Mouse (Mus musculus): Measurements from ENCODE around the gene Nlrc4. TPM values are rescaled to one million over a fixed set of nuclear protein-coding genes. Genes with fewer than 3 reads are reported as not detected.

Gene Nlrc4
- polyA plus RNA-seq, 1 experiment from 2014 or later: 0.12 TPM

- ChIA-PET POLR2A (no interaction called here), CTCF (no interaction called here)
- H3K27me3 ChIP-seq: no peaks in the 10 kb centered on the region
- TF ChIP-seq CTCF (IDR thresholded peaks at IDR 0.05): no peak
- no peak for DNase-seq (ENCODE audit: low read depth, low spot score)
- no peak for ATAC-seq
- in situ Hi-C loops (cut with MboI; ENCODE audit: low pct_unique_long_range_greater_than_20kb): no loop called here
Observed at GRCm38 (mm10) chr17:74424401-74425005, 34.4 kb downstream of the Nlrc4 start.

- in situ Hi-C loops (cut with MboI; ENCODE audit: low pct_unique_long_range_greater_than_20kb): no loop called here
- H3K27me3 ChIP-seq: no peaks in the 10 kb centered on the region
- no peak for TF ChIP-seq CTCF (IDR thresholded peaks at IDR 0.05)
- DNase-seq (ENCODE audit: low read depth, low spot score) (no peak), ATAC-seq (no peak)
- POLR2A ChIA-PET: no interaction called here
- CTCF ChIA-PET: interaction anchor here (0.9 kb wide), 1 partner anchor 11 kb away, joined by 3 read pairs; no protein-coding TSS in a partner anchor
Observed at GRCm38 (mm10) chr17:74420656-74421055, 38.3 kb downstream of the Nlrc4 start.

- no peak for TF ChIP-seq CTCF (IDR thresholded peaks at IDR 0.05)
- in situ Hi-C loops (cut with MboI; ENCODE audit: low pct_unique_long_range_greater_than_20kb): no loop called here
- ATAC-seq (no peak), DNase-seq (ENCODE audit: low read depth, low spot score) (no peak)
- no peaks in the 10 kb centered on the region for H3K27me3 ChIP-seq
- ChIA-PET POLR2A (no interaction called here), CTCF (no interaction called here)
Observed at GRCm38 (mm10) chr17:74418171-74418570, 40.8 kb downstream of the Nlrc4 start.

GRCm38 (mm10) chr17:74416841-74417360 lies 42.0 kb downstream of the Nlrc4 start:
- DNase-seq (ENCODE audit: low read depth, low spot score) (no peak), ATAC-seq (no peak)
- in situ Hi-C loops (cut with MboI; ENCODE audit: low pct_unique_long_range_greater_than_20kb): no loop called here
- ChIA-PET POLR2A (interaction anchor here (0.6 kb wide), 1 partner anchor 37 kb away, joined by 3 read pairs; no protein-coding TSS in a partner anchor), CTCF (no interaction called here)
- H3K27me3 ChIP-seq: no peaks in the 10 kb centered on the region
- no peak for TF ChIP-seq CTCF (IDR thresholded peaks at IDR 0.05)

- POLR2A ChIA-PET: interaction anchor here (0.7 kb wide), 1 partner anchor 806 kb away, joined by 4 read pairs; no protein-coding TSS in a partner anchor
- CTCF ChIA-PET: no interaction called here
- in situ Hi-C loops (cut with MboI; ENCODE audit: low pct_unique_long_range_greater_than_20kb): no loop called here
- no peak for TF ChIP-seq CTCF (IDR thresholded peaks at IDR 0.05)
- ATAC-seq (no peak), DNase-seq (ENCODE audit: low read depth, low spot score) (no peak)
- H3K27me3 ChIP-seq: no peaks in the 10 kb centered on the region
Observed at GRCm38 (mm10) chr17:74414671-74415070, 44.3 kb downstream of the Nlrc4 start.

GRCm38 (mm10) chr17:74413324-74413723 lies 45.6 kb downstream of the Nlrc4 start:
- DNase-seq (ENCODE audit: low read depth, low spot score) (no peak), ATAC-seq (no peak)
- in situ Hi-C loops (cut with MboI; ENCODE audit: low pct_unique_long_range_greater_than_20kb): no loop called here
- ChIA-PET CTCF (no interaction called here), POLR2A (no interaction called here)
- no peaks in the 10 kb centered on the region for H3K27me3 ChIP-seq
- TF ChIP-seq CTCF (IDR thresholded peaks at IDR 0.05): no peak

- no peak for TF ChIP-seq CTCF (IDR thresholded peaks at IDR 0.05)
- no peak for DNase-seq (ENCODE audit: low read depth, low spot score)
Observed at GRCm38 (mm10) chr17:74409722-74410121, 49.2 kb downstream of the Nlrc4 start.

GRCm38 (mm10) chr17:74406487-74406886 lies 52.5 kb downstream of the Nlrc4 start:
- no peaks in the 10 kb centered on the region for H3K27me3 ChIP-seq
- in situ Hi-C loops (cut with MboI; ENCODE audit: low pct_unique_long_range_greater_than_20kb): no loop called here
- no peak for TF ChIP-seq CTCF (IDR thresholded peaks at IDR 0.05)
- ChIA-PET POLR2A (no interaction called here), CTCF (interaction anchor here (1.2 kb wide), 1 partner anchor 10 kb away, joined by 3 read pairs; no protein-coding TSS in a partner anchor)
- DNase-seq (ENCODE audit: low read depth, low spot score) (no peak), ATAC-seq (no peak)

More at GRCm38 (mm10) chr17:74409722-74410121, 49.2 kb downstream of the Nlrc4 start:
- ATAC-seq: no peak
- in situ Hi-C loops (cut with MboI; ENCODE audit: low pct_unique_long_range_greater_than_20kb): no loop called here
- H3K27me3 ChIP-seq: no peaks in the 10 kb centered on the region
- ChIA-PET CTCF (interaction anchor here (0.9 kb wide), 1 partner anchor 11 kb away, joined by 3 read pairs; no protein-coding TSS in a partner anchor), POLR2A (interaction anchor here (0.6 kb wide), 1 partner anchor 17 kb away, joined by 4 read pairs; no protein-coding TSS in a partner anchor)

- TF ChIP-seq CTCF (IDR thresholded peaks at IDR 0.05): no peak
- peak; percentile 19 for DNase-seq (ENCODE audit: low read depth, low spot score)
- POLR2A ChIA-PET: interaction anchor here (0.8 kb wide), 1 partner anchor 12 kb away, joined by 3 read pairs; no protein-coding TSS in a partner anchor
- in situ Hi-C loops (cut with MboI; ENCODE audit: low pct_unique_long_range_greater_than_20kb): no loop called here
- peak; percentile 71 for ATAC-seq
- CTCF ChIA-PET: interaction anchor here (1.3 kb wide), 1 partner anchor 80 kb away, joined by 3 read pairs; no protein-coding TSS in a partner anchor
- H3K27me3 ChIP-seq: no peaks in the 10 kb centered on the region
Observed at GRCm38 (mm10) chr17:74402486-74403222, 56.3 kb downstream of the Nlrc4 start.

- in situ Hi-C loops (cut with MboI; ENCODE audit: low pct_unique_long_range_greater_than_20kb): no loop called here
- no peak for DNase-seq (ENCODE audit: low read depth, low spot score)
- ChIA-PET POLR2A (interaction anchor here (0.5 kb wide), 1 partner anchor 130 kb away, joined by 3 read pairs; no protein-coding TSS in a partner anchor), CTCF (interaction anchor here (1.2 kb wide), 1 partner anchor 9 kb away, joined by 3 read pairs; no protein-coding TSS in a partner anchor)
- no peaks in the 10 kb centered on the region for H3K27me3 ChIP-seq
- no peak for TF ChIP-seq CTCF (IDR thresholded peaks at IDR 0.05)
- no peak for ATAC-seq
Observed at GRCm38 (mm10) chr17:74397173-74397572, 61.8 kb downstream of the Nlrc4 start.

Measured in Patski (cell line).